Mouse (Mus musculus): ENCODE measurements at regions not wholly inside any gene's neighbourhood (a gene's known extent, or its start where the extent isn't known, plus 50 kb on each side); places are given as distances from the start of the nearest gene placed in this dataset.

DNA sequence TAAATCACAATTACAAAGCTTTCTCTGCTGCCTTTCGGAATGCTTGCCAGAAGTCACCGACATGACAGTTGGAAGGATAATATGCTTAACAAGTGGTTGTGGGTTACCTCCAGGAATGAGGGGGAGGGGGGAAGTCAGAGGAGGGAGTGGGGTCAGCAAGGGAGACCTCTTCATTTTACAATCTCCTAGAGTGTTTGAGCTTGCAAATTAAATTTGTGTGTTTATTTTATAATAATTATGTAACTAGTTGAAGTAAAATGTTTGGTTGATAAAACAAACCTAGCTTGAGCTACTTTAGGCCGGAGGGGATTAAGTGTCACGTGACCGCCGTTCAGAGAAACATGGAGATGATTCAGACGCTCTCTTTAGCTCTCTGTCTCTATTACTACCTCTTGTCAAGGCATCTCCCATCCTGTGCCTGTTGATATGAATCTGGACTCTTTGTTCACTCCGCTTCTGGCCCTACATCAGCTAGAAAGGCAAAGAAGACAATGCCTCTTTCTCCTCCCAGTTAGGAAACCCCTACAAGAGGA lies 227.3 kb upstream of the Irx5 start:
- DNase-seq = no peak

DNA sequence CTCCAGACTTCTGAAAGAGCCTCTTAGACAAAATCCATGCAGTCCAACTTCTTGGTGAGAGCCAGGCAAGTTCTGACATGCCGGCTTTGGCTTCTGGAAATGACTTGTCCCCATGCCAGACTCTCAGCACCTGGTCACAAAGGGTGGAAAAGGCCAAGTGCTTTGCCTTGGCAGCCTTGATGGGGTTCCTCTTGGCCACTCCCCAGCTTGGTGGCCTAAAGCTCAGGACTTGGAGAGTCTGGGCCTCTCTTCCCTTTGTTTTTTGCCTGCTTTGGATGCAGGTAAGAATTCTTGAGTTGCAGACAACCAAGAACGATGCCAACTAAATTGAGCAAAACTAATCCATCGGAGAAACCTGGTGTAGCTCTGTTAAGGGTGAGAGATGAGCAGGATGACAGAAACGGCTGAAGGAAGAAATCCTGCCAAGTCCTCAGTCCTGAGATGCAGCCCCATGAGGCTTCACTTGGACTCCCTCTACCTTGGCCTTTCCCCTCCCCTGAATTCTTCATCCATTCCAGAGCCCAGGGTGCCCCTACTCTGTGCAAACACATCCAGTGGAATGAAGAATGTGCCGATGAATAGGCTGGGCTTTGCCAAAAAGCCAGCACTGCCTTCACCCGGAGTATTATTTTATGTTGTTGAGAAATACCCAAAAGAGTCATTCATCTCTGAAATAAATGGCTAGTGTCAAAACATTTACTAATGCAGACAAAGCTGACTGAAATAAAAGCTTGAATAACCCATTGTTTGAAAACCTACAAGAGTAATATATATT lies 228.0 kb upstream of the Irx5 start:
- DNase-seq = no peak

DNA sequence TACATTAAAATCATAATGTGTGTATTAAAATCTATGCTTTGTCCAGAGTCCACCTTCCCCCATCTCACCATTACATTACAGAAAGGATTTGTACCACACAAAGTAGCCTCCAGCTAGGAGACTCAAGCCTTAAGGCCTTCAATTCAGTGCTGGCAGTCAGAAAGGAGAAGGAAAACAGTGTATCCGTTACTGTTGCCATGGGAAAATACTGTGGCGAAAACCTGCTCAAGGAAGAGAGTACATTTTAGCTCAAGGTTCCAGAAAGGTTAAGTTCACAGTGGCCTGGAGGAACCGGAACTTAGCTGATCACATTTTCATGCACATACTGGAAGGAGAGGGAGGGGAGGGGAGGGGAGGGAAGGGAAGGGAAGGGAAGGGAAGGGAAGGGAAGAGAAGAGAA lies 231.8 kb upstream of the Irx5 start:
- no peak for DNase-seq

DNA sequence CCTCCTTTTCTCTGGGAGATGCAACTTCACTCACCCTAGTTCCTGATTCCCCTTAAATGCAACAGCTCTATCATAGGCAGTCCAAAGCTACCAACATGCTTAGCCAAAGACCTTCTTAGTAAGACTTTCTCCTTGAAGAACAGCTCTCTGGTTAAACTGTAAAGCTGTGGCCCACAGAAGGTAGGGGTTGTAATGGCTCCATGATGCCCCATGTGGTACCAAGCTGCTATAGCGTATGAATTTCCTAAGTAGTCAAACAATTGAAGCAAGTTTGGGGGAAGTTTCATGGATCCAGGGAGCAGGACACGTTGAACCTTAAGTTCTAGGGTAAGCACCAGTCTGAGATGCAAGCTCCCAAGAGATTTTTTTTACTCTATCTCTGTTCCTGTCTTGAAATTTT lies 236.1 kb upstream of the Irx5 start:
- no peak for DNase-seq

- DNase-seq = no peak
Observed at GRCm38 (mm10) chr8:92115479-92116267, 241.8 kb upstream of the Irx5 start.

- no peak for DNase-seq
Observed at GRCm38 (mm10) chr8:92114311-92115275, 242.8 kb upstream of the Irx5 start.

GRCm38 (mm10) chr8:92113901-92114300 lies 243.5 kb upstream of the Irx5 start:
- no peak for DNase-seq

DNA sequence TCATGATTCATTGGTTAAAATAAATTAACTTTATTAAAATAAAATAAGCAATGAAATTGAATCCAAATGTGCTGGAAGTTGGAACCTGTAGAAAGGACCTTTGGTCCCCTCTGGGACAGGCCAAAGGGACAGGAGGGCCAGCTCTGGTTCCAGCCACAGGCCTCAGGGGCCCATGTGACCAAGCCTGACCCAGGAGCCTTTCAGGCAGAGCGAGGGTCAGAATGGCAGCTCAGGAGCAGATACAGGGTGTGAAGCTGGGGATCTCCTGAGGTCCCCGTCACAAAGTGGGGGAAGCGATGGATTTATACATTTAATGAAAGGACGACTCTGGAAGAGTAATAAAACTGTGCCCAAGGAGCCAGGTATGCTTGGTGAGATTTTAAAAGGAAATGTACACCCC lies 244.0 kb upstream of the Irx5 start:
- DNase-seq = no peak

- DNase-seq = no peak
Observed at GRCm38 (mm10) chr8:92104561-92104960, 252.9 kb upstream of the Irx5 start.

GRCm38 (mm10) chr8:92102521-92102920 lies 254.9 kb upstream of the Irx5 start:
- no peak for DNase-seq

DNA sequence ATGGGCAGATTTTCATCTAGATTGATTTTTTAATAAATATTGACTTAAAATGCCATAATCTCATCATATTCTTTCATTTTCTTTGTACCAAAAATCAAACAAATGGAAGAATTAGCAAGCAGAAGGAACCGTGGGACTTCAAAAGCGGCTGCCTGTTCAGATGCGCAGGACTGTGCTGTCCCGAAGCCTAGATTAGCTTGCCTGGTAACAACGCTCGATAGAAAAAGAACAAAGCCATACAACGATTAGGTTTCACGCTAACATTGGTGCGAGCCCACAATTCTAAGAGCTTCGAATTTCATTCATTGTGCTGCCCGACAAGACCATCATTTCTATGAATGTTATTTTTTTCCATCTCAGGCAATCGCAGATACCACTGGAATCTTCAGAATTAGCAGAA lies 262.1 kb upstream of the Irx5 start:
- DNase-seq = no peak

GRCm38 (mm10) chr8:92084124-92084523 lies 273.3 kb upstream of the Irx5 start:
- no peak for DNase-seq

DNA sequence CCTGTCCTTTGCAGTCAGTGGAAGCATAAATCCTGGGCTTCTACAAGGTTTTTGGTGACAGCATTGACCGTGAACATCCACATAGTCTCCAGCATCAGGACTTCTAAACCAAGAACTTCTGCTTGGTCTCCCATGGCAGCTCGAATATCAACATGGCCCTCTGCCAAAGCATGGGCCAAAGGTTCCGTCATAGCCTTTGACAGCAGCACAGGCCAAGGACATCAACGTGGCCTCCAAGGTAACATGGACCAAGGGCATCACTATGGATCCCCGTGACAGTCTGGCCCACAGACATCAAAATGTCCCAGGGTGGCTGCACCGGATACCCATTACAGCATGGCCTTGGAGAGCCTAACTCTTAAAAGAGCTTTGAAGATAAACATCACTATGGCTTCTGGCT lies 275.5 kb upstream of the Irx5 start:
- DNase-seq = no peak

DNA sequence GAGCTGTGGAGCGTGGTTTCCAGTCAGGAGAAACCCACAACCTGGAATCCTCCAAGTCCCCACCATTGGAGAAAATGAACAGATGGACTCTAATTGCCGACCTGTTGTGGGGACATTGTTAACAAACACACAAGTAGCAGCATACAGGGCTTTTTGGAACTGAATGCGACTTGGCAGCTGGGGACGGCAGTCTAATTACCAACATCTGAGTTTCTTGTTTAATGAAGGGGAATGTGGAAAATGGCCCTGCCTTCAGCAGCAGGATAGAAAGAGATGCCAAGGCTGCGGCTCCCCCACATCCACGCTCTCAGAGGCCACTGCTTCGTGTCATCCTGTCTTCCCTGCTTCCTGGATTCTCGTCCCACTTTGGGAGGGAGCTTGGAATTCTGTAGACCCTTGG lies 276.6 kb upstream of the Irx5 start:
- DNase-seq = no peak

DNA sequence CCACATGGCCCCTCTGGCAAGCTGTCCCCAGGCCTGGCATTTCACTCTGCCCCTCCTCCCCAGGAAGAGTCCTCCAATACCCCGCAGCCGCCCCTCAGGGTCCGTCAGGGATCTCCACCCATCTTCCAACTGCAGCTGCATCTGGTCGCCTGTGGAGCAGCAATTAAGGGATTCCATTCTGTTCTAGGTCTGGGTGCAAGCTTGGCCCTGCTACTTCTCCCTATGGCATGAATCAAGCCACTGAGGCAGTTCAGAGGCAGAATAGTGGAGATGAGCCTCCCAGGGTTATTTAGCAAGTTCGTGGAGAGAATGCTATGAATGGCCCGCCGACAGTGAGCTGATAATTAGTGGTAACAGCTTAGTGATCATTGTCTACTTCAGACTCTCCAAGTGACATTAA lies 275.7 kb upstream of the Irx3 start:
- no peak for DNase-seq

GRCm38 (mm10) chr8:92072254-92072615 lies 270.4 kb upstream of the Irx3 start:
- DNase-seq = no peak

GRCm38 (mm10) chr8:92071305-92072253 lies 269.7 kb upstream of the Irx3 start:
- DNase-seq = no peak

GRCm38 (mm10) chr8:92070704-92071103 lies 268.8 kb upstream of the Irx3 start:
- no peak for DNase-seq

- DNase-seq = no peak
Observed at GRCm38 (mm10) chr8:92066435-92066834, 264.6 kb upstream of the Irx3 start.

- no peak for DNase-seq
Observed at GRCm38 (mm10) chr8:92065554-92066239, 263.8 kb upstream of the Irx3 start.

DNA sequence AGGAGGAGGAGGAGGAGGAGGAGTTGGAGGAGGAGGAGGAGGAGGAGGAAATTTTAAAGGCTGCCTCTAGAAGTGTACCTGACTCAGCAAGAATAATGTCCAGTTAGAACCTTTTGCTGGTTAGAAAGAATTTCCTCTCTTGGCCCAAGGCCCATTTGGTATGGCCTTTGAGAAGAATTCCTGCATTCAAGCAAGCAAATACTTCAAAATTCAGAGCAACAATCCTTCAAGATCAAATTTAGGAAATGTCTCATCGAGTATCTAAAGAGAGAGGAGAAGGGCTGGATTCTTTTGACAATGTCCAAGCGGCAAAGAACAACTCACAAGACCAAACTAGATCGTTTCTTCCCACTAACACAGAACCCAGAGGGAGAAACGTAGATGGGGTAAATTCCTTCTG lies 263.1 kb upstream of the Irx3 start:
- DNase-seq = no peak

Measured in thymus, postnatal 36 days (tissue).